Mouse (Mus musculus): Measurements from ENCODE around the gene Ghr. TPM values are rescaled to one million over a fixed set of nuclear protein-coding genes. Genes with fewer than 3 reads are reported as not detected.

Ghr gene
- polyA plus RNA-seq, 1 experiment = not detected

- no peak for TF ChIP-seq GATA1 (IDR thresholded peaks at IDR 0.05; ENCODE audit: low read length)
Measured at GRCm38 (mm10) chr15:3435637-3436036, 147.7 kb downstream of the Ghr start.

- TF ChIP-seq GATA1 (IDR thresholded peaks at IDR 0.05; ENCODE audit: low read length) = no peak
Measured at GRCm38 (mm10) chr15:3434461-3434860, 148.8 kb downstream of the Ghr start.

- TF ChIP-seq GATA1 (IDR thresholded peaks at IDR 0.05; ENCODE audit: low read length) = no peak
Measured at GRCm38 (mm10) chr15:3433281-3433680, 150.0 kb downstream of the Ghr start.

GRCm38 (mm10) chr15:3432823-3433222 is 150.5 kb downstream of the Ghr start:
- TF ChIP-seq GATA1 (IDR thresholded peaks at IDR 0.05; ENCODE audit: low read length) = no peak

GRCm38 (mm10) chr15:3429417-3429816 is 153.9 kb downstream of the Ghr start:
- TF ChIP-seq GATA1 (IDR thresholded peaks at IDR 0.05; ENCODE audit: low read length) = no peak

GRCm38 (mm10) chr15:3429001-3429400 is 154.3 kb downstream of the Ghr start:
- no peak for TF ChIP-seq GATA1 (IDR thresholded peaks at IDR 0.05; ENCODE audit: low read length)

- TF ChIP-seq GATA1 (IDR thresholded peaks at IDR 0.05; ENCODE audit: low read length) = no peak
Measured at GRCm38 (mm10) chr15:3426401-3426800, 156.9 kb downstream of the Ghr start.

GRCm38 (mm10) chr15:3423177-3423576 is 160.1 kb downstream of the Ghr start:
- TF ChIP-seq GATA1 (IDR thresholded peaks at IDR 0.05; ENCODE audit: low read length) = no peak

GRCm38 (mm10) chr15:3417699-3418098 is 165.6 kb downstream of the Ghr start:
- no peak for TF ChIP-seq GATA1 (IDR thresholded peaks at IDR 0.05; ENCODE audit: low read length)

- no peak for TF ChIP-seq GATA1 (IDR thresholded peaks at IDR 0.05; ENCODE audit: low read length)
Measured at GRCm38 (mm10) chr15:3413103-3413502, 170.2 kb downstream of the Ghr start.

- no peak for TF ChIP-seq GATA1 (IDR thresholded peaks at IDR 0.05; ENCODE audit: low read length)
Measured at GRCm38 (mm10) chr15:3408478-3408877, 174.8 kb downstream of the Ghr start.

GRCm38 (mm10) chr15:3399196-3399595 is 184.1 kb downstream of the Ghr start:
- TF ChIP-seq GATA1 (IDR thresholded peaks at IDR 0.05; ENCODE audit: low read length) = no peak

GRCm38 (mm10) chr15:3397369-3398100 is 185.8 kb downstream of the Ghr start:
- TF ChIP-seq GATA1 (IDR thresholded peaks at IDR 0.05; ENCODE audit: low read length) = no peak

GRCm38 (mm10) chr15:3396149-3396548 is 187.1 kb downstream of the Ghr start:
- TF ChIP-seq GATA1 (IDR thresholded peaks at IDR 0.05; ENCODE audit: low read length) = no peak

- TF ChIP-seq GATA1 (IDR thresholded peaks at IDR 0.05; ENCODE audit: low read length) = no peak
Measured at GRCm38 (mm10) chr15:3395700-3396099, 187.6 kb downstream of the Ghr start.

- TF ChIP-seq GATA1 (IDR thresholded peaks at IDR 0.05; ENCODE audit: low read length) = no peak
Measured at GRCm38 (mm10) chr15:3390722-3391121, 192.6 kb downstream of the Ghr start.

- no peak for TF ChIP-seq GATA1 (IDR thresholded peaks at IDR 0.05; ENCODE audit: low read length)
Measured at GRCm38 (mm10) chr15:3389011-3389410, 194.3 kb downstream of the Ghr start.

- no peak for TF ChIP-seq GATA1 (IDR thresholded peaks at IDR 0.05; ENCODE audit: low read length)
Measured at GRCm38 (mm10) chr15:3388485-3388884, 194.8 kb downstream of the Ghr start.
